Mouse (Mus musculus) heart, adult 11 months (tissue): ENCODE measurements around the gene Rnf5.

ENCODE experiments used
- DNase-seq: peaks from one replicate; pipeline ENCODE4 v3.0.0; 2022

Rnf5 gene

DNA sequence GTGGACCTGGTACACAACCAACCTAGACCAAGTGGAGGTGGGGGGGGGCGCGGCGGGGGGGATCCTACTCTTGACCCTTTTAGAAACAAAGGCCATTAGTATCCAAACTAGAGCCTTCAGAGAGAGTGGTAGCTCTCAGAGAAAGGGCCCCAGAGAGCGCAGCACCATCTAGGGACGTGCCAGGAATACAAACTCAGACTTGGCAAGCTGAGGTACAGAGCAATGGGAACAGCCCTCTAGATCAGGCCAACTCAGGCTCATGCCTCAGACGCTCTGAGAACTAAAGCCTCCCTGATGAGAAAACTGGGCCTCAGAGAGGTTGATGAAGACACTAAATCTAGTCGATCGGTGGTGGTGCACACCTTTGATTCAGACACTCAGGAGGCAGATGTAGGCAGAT lies 18.4 kb downstream of the Rnf5 start:
- DNase-seq, result no peak

DNA sequence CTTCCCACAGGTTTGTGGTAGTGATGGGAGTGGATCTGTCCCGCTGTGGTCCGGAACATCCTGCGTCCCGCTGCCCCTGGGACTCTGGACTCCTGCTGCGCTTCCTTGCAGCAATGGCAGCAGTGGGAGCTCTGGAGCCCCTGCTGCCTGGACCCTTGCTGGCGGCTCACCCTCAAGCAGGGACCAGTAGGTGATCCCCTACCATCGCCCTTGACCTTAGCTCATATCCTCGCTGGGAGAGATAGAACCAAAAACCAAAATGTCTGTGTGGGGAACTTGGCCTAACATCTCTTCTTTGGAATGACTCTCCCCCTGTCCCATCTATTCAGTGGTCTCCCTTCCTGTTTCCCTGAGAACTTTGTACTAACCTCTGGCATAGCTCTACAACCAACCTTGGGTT lies 19.7 kb downstream of the Rnf5 start:
- DNase-seq, result peak; percentile 91

DNA sequence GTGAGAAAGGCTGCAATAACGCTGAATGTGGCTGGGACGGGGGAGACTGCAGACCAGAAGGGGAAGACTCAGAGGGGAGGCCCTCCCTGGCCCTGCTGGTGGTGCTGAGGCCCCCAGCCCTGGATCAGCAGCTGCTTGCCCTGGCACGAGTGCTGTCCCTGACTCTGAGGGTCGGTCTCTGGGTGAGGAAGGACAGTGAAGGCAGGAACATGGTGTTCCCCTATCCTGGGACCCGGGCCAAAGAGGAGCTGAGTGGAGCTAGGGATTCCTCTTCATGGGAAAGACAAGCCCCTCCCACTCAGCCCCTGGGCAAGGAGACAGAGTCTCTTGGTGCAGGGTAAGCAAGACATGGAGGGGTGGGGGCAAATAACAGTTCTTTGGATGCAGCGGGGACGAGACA lies 20.1 kb downstream of the Rnf5 start:
- peak; percentile 97 for DNase-seq

DNA sequence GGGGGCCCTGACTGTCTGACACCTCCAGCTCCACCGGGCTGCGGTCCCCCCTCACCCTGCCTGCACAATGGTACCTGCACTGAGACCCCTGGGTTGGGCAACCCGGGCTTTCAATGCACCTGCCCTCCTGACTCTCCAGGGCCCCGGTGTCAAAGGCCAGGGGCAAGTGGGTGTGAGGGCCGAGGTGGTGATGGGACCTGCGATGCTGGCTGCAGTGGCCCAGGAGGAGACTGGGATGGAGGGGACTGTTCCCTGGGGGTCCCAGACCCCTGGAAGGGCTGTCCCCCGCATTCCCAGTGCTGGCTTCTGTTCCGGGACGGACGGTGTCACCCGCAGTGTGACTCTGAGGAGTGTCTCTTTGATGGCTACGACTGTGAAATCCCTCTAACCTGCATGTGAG lies 21.0 kb downstream of the Rnf5 start:
- peak; percentile 93 for DNase-seq

DNA sequence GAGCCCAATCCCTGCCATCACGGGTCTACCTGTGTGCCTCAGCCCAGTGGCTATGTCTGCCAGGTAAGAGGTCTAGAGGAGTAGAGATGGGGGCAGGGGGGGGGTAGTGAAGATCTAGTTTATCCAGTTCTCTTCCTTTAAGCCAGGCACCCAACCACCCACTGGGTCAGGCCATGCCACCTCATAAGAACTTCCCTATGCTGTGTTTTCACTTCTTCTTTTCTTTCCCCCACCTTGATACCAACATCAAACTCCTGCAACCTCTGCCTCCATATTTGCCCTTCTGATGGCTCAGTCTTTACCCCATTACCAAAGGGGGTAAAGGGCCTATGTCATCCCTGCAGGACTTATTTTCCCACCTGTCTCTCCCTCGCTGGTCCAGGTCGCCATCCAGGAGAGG lies 25.4 kb downstream of the Rnf5 start:
- DNase-seq, result no peak

DNA sequence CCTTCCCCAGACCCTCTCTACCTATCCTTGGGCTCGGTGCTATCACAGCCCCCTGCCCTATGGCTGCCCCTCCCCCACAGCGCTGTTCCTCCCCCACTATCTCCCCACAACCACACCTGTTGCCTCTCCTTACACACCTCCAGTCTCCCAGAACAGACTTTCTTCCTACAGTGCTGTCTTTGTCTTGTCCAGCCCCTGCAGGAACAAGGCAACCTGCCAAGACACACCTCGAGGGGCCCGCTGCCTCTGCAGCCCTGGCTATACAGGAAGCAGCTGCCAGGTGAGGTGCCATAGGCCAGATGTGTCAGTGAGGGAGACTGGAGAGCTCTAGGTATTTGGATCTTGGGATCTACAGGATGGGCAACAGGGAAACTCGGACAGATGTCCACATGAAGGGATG lies 26.9 kb downstream of the Rnf5 start:
- no peak for DNase-seq

DNA sequence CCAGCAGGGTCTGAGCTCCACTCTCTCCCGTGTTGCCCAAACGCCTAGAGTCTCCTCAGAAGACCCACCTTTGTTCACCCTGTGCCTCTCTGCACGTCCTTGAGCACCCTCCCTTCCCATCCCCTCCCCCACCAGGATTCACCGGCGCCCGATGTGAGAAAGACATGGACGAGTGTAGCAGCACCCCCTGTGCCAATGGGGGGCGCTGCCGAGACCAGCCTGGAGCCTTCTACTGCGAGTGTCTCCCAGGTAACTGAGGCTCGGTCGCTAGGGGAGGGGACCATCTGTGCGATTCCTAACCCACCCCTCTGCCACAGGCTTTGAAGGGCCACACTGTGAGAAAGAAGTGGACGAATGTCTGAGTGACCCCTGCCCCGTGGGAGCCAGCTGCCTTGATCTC lies 31.1 kb downstream of the Rnf5 start:
- peak; percentile 88 for DNase-seq

DNA sequence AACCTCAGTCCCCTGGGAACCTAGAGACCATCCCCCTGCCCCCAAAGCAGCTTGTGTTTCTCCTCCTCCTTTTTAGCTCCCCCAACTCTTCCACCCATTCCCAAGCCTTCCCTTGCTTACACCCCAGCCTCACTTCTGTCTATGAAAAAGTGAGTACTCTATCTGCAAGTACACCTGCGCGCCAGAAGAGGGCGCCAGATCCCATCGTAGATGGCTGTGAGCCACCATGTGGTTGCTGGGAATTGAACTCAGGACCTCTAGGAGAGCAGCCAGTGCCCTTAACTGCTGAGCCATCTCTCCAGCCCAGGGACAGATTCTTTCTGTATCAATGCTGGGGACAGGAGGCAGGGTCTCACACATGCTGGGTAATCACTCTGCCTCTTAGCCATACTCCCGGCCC lies 31.6 kb downstream of the Rnf5 start:
- peak; percentile 81 for DNase-seq

DNA sequence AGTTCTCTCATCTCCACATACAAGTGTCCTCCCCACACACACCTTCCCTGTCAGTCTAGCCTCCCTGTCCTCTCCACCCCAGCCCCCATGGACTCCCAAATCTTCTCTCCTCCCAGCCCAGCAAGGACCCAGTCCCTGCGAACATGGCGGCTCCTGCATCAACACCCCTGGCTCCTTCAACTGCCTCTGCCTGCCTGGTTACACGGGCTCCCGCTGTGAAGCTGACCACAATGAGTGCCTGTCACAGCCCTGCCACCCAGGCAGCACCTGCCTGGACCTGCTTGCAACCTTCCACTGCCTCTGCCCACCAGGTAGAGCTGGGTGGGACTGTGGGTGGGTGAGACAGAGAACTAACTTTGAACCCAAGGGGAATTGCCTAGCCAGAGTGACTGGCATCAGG lies 33.6 kb downstream of the Rnf5 start:
- DNase-seq, result peak; percentile 89

DNA sequence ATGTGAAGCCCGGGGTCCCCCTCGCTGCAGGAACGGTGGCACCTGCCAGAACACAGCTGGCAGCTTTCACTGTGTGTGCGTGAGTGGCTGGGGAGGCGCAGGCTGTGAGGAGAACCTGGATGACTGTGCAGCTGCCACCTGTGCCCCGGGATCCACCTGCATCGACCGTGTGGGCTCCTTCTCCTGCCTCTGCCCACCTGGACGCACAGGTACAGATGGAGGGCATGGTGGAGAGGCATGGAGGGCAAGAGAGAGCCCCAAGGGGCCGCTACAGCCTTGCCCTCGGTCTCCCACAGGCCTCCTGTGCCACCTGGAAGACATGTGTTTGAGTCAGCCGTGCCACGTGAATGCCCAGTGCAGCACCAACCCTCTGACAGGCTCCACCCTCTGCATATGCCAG lies 35.1 kb downstream of the Rnf5 start:
- peak; percentile 91 for DNase-seq

DNA sequence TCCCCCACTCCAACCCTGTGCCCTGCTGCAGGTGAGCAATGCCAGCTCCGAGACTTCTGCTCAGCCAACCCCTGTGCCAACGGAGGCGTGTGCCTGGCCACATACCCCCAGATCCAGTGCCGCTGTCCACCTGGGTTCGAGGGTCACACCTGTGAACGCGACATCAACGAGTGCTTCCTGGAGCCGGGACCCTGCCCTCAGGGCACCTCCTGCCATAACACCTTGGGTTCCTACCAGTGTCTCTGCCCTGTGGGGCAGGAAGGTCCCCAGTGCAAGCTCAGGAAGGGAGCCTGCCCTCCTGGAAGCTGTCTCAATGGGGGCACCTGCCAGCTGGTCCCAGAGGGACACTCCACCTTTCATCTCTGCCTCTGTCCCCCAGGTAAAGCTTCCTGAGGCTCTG lies 36.2 kb downstream of the Rnf5 start:
- DNase-seq, result peak; percentile 90

DNA sequence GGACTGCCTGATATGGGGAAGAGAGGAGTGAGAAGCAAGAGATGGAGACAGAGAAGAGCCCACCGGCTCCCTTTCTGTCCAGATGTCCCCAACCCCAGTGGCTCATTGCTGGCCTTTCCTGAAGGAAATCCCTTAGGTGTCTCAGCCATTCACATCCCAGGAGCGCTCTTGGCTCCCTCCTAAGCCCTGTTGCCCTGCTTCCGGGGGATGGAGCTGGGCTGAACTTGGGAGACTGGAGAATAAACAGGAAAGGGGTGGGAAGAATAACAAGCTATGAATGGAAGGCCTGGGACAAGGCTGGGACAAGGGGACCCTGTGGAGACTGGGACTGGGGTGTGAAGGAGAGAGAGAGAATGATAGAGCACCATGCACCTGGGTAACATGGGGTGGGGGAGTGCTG lies 38.7 kb downstream of the Rnf5 start:
- peak; percentile 99 for DNase-seq

DNA sequence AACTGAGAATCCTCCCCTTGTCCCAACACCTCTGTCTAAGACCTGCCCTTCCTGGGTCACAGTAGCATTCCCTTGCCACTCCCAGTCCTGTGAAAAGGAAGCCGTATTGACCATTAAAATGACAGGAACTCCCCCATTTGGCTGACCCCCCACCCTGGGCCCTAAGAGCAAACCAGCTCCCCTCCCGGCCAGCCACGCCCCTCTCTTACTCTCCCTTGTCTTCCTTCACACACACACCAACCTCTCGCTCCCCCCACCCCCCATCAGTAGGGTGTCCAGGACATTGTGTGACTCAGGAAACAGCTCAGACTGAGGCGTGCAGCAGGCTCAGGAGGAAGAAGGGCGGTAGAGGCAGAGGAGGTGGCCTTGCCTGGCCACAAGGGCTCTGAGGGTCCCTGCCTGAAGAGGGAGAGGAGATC lies 39.5 kb downstream of the Rnf5 start, which contains the start of gene Notch4:
Notch4 (plus strand) TSS at position 266 of the 419 bp plus-strand sequence.
- DNase-seq, result peak; percentile 99

DNA sequence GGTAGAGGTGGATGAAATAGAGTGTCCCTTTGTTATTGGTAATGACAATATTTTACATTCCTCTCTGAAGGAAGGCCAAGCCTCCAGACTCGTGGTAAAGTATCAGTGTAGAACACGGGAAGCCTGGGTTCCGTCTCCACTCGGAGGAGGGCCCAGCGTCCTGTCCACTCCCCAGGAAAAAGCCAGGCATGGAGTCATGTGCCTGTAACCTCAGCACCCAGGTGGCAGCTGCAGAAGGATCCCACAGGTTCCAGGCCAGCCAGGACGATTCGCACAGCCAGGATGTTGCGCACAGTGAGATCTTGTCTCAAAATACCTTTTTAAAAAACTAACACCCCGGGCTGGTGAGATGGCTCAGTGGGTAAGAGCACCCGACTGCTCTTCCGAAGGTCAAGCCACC lies 40.1 kb downstream of the Rnf5 start:
- DNase-seq, result peak; percentile 95

DNA sequence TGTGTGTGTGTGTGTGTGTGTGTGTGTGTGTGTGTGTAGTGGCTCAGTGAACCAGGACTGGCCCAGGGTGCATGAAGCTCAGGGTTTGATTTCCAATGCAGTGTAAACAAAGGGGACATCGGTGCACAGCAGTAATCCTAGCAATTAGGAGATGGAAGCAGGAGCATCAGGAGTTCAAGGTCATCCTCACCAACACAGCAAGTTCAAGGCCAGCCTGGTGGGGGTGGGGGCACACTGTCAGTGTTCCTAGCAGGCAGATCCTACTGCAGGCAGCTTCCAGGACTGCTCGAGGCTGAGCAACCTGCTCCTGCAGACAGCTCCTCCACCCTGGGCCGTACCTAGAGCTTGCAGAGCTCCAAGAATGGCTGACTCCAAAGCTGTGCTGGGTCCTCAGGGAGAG lies 40.9 kb downstream of the Rnf5 start:
- no peak for DNase-seq

DNA sequence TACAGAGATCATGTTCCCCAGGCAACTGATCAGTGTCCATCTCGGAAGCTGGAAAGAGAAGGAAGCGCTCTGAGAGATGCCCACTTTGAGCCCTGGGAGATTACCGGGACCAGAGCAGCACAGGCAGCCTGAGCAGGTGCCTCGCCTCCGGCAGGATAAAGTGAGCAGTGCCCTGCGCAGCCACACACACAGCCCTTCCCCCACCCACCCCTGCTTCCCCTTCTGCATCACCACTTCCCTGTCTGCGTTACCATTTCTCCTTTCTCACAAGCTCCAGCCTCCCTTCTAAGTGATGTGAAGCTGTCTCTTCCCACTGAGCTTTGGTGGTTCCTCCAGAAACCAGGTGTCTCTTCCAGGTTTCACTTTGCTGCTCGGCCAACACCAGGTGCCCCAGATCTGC lies 42.3 kb downstream of the Rnf5 start:
- DNase-seq, result peak; percentile 91

DNA sequence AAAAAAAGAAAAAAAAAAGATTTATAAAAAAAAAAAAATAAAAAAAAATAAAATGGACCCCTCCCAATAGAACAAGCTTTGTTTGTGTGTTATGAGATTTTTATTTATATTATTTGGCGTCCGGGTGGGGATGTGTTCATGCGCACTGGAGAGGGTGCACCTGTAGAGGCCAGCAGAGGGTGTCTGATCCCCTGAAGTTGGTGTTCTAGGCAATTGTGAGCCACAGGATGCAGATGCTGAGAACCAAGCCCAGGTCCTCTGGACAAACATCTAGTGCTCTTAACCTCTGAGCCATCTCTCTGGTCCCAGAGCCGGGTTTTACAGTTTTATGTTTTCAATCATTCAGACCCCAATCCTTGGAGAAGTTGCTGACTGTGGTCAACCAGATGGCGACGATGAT lies 43.1 kb downstream of the Rnf5 start:
- DNase-seq, result peak; percentile 83

DNA sequence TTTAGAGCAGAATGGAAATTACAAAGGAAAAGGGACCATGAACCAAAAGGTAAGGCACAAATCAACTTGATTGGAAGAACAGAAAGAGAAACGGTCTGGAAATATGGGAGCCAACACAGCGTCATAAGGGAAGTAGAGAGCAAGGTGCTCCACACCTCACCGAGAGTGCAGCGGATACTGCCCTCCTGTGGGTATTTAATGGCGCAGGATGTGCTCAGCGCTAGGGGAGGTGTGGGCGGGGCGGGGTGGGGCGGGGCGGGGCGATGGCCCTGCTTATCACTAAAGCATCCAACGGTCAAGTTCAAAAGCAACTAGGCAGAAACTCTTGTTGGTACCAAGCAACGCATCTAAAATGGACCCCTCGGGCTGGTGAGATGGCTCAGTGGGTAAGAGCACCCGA lies 43.6 kb downstream of the Rnf5 start:
- DNase-seq, result no peak

DNA sequence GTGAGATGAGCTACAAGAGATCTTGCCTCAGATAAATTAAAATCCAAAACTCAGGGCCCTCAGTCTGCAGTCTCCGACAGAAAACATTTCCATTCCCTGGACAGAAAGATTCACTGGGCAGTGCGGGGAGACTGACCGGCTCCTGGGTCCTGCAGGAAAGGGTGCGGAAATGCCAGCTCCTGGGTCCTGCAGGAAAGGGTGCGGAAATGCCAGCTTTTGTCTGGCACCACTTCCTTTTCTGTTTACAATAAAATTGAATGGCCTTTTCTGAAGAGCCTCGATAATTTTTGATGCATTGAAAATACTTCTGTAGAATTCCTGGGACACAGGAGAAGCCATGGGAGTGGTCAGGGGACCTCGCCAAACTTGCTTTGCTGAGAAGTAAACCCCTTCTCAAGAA lies 44.4 kb downstream of the Rnf5 start:
- no peak for DNase-seq

DNA sequence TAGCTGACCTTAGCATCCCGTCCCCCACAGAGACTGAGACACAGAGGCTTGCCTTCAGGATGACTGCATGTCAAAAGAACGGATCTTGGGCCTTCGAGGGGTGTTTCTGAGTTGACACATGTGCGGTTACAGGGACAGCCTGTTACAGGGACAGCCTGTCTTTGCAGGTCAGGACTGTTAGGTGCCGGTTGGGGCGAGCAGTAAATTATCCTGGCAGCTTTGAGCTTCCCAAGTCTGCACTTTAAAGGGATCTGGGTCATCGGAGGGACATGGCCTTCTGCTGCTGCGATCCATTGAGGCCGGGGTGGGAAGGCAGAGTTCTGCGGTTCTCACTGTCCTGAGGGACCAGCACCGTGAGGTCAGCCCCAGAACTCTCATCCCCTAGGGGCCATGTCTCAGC lies 46.1 kb downstream of the Rnf5 start:
- DNase-seq, result peak; percentile 92

DNA sequence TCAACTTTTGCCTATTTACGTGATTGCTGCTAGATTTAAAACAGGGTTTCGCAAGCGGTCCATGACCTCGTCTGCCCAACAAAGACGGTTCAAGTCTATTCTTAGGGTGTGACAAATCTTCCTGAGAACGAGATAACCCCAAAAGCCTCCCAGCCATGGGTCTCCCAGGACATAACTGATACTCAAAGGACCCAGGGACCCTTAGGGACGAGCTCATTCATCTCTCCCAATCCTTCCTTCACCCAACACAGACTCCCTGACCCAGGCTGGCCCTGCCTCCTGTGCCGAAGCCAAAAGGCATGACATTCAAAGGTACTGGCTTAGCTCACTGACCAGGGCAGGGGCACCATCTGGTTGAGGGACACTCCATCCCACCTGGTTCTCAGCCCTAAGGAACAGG lies 47.1 kb downstream of the Rnf5 start:
- peak; percentile 80 for DNase-seq

DNA sequence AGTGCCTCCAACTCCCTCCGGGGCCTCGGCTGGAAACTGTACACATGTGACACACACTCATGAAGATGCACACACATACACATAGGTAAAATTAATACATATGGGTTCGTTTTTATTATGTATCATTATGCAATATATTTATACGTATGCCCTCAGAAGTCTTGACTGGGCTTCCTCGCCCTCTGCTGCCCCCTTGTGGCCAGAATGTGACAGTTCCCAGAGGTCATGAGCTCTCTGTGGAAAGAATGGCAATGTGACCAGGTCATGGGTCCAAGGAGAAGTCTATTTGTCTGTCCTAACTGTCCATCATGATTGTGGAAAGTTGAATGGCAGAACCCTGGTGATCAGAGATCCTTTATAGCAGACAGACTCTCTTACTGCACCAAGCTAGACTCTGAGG lies 48.0 kb downstream of the Rnf5 start:
- peak; percentile 97 for DNase-seq
